Mouse (Mus musculus) c-Kit-positive CD71-negative TER-119-negative erythroid progenitor cells, embryonic 14.5 days (primary cell): ENCODE results near the gene Mtg2.

Experiments
- DNase-seq: peaks from one replicate; pipeline ENCODE4 v3.0.0-alpha.2; 2013; ENCODE audit warnings: low read depth

Gene Mtg2

DNA sequence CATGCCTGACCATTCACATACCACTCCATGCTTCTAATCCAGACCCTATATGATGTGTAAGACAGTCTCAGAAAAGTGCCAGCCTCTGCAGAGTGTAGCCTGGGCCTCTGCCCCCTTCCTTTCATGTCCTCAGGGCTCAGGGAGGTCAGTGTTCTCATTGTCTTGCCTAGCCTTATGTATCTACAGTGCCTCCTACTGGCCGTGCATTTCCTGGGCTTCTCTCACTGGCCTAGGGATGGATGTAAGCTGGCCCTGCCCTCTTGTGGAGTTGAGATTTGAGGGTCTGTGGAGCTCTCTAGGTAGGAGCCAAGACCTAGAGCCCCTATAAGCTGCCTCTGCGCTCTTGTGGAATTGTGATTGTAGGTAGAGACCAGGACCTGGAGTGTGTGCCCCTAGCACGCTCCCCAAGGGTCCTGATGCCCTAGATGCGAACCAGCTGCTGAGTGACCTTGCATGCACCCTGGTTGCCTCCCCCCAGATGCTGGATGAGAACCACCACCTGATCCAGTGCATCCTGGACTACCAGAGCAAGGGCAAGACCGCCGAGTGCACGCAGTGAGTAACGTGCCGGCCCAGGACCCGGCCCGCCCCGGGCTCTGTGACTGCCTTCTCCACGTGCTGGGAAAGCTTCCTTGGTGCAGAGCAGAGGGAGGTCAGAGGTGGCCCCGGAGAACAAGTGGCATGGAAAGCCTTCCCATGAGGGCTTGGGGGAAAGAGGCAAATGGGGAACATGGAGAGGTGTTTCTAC, 18.2 kb upstream of the Mtg2 start:
- DNase-seq = no peak

DNA sequence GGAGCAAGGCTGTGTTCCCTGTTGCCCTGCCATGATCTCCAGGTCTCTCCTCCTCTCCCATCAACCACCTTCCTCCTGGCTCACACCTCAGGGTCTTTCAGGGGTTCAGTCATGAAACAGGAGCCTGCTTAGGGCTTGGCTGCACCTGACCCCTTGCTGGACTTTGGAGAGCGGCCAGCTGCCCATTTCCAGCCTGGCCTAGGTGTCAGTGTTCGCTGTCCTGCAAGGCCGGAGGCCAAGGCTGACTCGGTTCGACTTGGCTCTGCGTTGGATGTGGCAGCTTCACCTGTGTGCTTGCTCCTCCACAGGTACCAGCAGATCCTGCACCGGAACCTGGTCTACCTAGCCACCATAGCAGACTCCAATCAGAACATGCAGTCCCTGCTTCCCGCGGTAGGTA, 17.4 kb upstream of the Mtg2 start:
- DNase-seq = no peak

DNA sequence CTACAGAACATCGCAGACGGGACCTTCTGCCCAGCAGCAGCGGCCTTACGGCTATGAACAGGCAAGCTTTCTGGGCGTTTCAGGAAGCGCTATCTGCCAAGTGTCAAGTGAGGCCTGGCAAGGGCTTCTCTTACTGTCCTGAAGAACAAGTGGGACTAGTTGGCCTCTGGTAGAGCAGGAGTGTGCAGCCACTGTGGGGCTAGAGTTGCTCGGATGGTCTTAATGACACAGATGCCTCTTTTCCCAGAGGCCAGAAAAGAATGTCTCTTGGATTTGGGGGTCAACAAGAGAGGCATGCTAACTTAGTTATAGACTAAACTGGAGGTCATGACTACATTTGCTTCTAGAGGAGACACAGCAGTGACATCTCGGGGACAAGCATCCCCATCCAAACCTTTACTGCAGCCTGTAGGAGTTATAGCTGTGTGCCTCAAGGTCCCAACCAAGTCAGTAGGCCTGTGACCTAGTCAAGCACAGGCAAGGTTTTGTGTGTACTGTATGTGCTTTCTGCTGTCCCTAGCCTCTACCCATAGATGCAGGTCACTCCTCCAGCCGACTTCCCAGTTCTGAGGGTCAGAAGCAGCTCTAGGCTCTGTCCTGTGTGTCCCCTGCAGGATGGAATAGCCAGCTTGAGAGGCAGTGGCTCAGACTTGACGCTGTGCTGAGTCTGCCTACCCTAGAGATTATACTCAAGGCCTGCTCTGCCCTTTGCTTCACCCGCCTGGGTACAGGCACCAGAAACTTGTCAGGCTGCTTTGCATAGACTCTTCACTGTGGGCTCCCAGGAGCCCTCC, 6.9 kb upstream of the Mtg2 start:
- DNase-seq = no peak

GRCm38 (mm10) chr2:180069770-180070480, 463 bp upstream of the Mtg2 start:
- DNase-seq = no peak

DNA sequence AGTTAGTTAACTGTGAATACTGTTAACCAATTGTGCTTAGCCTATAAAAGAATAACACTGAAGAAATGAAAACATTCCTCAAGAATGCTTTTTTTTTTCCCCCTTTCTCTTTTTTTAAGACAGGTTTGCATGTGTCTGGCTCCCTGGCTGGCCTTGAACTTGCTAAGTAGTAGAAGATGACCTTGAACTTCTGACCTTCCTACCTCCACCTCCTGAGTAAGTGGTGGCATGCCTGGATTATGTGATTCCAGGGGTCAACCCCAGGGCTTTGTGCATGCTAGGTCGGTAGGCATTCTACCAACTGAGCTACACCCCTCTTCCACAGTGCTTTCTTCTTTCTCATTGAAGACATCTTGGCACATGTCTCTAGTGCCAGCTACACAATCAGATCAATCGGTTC, 1.3 kb downstream of the Mtg2 start:
- no peak for DNase-seq

DNA sequence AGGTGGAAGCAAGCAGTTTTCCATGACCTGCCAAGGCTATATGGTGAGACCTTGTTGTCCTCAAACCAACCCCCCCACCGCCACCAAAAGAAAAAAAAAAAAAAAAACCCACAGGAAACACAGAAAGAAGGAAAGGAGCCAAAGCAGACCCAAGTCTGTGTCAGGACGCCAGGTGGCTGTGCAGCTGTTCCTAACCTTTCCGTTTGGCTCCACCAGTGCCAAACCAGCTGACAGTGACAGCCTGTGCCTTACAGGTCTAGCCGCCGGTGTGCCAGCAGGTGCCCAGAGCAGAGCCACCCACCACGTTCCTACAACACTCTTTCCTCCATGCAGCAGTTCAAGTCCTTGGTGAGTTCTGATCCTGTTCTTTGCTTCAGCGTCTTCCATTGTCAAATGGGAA, 2.5 kb downstream of the Mtg2 start:
- no peak for DNase-seq

DNA sequence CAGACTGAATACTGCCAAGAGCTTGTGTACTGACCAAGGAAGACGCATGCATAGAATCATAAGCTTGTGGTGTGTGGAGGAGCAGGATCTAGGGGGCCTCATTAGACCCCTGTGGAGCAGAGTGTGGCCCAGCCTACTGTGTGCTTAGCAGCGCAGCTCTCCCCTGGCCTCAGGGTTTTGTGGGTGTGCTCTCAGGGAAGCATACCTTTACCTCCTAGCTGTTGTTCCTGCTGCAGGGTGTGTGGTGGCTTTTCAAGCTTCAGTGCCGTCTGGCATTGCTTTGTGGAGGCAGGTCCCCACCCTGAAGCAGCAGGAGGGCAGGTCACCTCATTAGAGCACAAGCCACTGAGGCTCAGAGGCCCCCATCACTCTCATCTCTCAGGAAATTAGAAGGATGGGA, 7.2 kb downstream of the Mtg2 start:
- DNase-seq = no peak

DNA sequence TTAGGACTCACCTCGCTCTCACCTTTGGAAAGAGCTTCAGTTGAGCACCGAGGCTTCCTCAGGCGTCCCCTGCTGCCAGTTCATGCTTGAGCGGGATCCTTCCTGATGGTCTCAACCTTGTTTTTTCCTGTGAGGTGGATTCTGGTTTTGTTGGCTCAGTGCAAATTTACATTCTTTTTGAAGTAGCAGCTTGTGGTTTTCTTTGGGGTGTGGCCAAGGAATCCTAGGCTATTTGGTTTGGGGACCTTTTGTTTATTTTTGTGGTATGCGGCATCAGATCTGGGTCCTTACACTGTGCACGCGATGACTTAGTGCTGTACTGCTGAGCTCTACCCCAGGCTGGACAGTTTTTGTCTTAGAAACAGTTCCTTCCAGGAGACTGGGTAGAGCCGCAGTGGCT, 10.3 kb downstream of the Mtg2 start:
- no peak for DNase-seq

DNA sequence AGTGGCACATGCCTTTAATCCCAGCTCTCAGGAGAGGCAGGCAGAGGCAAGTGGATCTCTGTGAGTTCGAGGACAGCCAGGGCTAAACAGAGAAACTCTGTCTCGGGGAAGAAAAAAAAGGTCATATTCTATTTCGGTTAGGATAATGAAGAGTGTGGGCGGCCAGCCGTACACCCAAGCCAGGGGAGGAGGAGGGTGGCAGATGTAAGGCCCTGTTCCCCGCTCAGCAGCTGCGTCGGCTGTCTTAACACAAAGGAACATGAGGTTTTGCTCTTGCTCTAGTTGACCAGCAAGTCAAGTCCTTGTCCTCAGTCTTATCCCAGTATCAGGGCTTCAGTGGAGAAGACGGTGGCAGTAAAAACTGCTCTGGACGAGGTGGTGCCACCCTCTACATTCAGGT, 12.7 kb downstream of the Mtg2 start:
- DNase-seq = no peak

DNA sequence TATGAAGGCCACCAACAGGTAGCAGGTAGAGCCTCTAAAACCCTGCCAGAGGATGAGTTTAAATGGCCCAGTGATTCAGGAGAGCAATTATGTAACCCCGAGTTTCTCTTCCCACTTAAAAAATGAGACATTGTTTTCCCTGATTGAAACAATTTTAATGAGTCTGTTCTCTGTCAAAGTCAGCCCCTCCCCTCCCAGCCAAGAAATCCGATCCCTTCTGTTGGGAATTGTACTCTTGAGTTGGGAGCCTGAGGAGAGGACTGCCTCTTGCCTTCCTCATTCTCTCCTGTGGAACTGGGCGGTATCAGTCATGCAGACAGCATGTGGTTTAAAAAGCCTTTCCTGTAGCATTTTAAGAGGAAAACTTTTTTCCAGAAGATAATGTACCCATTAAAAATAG, 14.2 kb downstream of the Mtg2 start:
- no peak for DNase-seq

GRCm38 (mm10) chr2:180085926-180086636, 15.7 kb downstream of the Mtg2 start:
- no peak for DNase-seq

DNA sequence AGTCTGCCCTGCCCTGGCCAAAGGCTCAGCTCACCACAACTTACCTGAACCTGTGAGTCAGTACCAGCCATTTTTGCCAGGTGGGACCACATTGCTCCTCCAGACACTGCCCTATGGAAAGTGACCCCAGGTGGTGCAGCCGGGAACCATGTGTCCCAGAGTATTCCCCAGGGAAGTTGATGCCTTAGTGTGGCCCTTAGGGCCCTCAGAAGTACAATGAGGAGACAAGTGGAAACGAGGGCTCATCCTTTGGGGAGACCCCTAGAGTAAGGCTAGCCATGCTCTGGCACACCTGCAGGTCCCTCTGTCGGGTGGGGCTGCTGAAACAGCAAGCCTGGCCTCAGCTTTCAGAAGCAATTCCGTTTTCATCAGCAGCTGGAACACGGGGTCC, 16.2 kb downstream of the Mtg2 start:
- no peak for DNase-seq

GRCm38 (mm10) chr2:180087472-180087871, 17.1 kb downstream of the Mtg2 start:
- no peak for DNase-seq

DNA sequence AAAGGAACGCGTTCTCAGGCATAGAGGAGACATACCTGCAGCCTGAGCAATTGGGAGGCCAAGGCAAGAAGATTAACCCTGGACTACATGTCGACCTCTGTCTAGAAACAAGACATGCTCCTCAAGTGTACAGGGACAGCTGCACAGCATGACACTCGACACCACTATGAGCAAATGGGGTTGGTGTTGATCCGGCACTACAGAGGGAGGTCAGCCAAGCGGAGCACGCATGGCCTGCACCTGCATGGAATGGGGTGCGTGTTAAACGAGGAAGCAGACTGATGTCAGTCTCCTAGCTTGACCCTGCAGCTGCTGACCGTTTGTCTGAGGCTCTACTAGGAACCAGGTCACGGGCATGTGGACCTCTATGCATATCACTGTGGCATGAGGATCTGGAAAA, 19.9 kb downstream of the Mtg2 start:
- no peak for DNase-seq

DNA sequence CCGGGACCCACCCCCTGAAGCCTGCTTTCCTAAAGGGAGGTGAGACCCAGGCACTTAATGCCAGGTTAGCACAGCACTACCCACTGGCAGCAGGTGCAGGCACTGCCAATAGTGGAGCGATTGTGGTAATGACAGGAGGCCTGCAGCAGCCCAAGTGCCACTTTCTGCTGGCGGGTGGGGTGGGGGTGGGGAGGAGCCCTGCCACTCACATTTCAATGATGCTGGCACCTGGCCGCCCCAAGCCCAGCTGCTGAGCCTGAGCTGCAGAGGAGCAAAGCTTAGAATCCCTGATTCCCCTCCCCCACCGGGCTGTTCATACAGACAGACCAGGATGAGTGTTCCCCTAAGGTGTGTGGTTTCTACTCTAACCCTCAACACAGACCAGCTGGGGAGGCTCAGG, 25.3 kb downstream of the Mtg2 start:
- DNase-seq = no peak

DNA sequence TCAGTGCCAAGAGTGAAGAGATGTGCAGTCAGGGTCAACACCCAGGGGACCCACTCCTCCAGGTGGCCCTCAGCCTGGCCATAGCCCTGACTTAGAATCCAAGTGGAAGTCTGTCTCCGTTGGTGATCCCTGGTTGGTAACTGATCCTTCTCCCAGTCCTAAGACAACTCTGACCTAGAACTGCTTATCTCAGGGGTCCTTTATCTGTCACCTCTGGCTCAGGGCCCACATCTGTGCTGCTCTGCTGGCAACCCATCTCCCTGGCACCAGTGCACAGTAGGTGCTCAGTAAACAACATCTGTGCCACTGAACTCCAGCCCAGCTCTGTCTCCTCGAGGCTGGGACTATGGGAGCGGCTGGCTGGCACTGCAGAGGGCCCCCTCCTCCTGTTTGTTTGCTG, 27.2 kb downstream of the Mtg2 start:
- no peak for DNase-seq

GRCm38 (mm10) chr2:180098167-180098566, 27.8 kb downstream of the Mtg2 start:
- no peak for DNase-seq

GRCm38 (mm10) chr2:180099529-180099928, 29.1 kb downstream of the Mtg2 start:
- DNase-seq = no peak

- DNase-seq = no peak
Observed at GRCm38 (mm10) chr2:180103151-180103977, 33.0 kb downstream of the Mtg2 start.

GRCm38 (mm10) chr2:180103978-180104658, 33.7 kb downstream of the Mtg2 start, which contains the start of gene Hrh3:
Hrh3 (minus strand) TSS chr2:180104488.
- peak; percentile 58 for DNase-seq
